Mouse (Mus musculus) liver, embryonic 14.5 days (tissue): ENCODE measurements around the gene Intu.

Source experiments
- CTCF ChIP-seq: IDR thresholded peaks from 2 replicates; pipeline ENCODE4 v1.5.1; 2016; ENCODE audit warnings: antibody characterized with exemption, low read depth, control low read depth
- EP300 ChIP-seq: IDR thresholded peaks from 2 replicates; pipeline ENCODE4 v1.6.1; 2016; ENCODE audit warnings: antibody characterized with exemption, low read depth

GRCm38 (mm10) chr3:40527218-40527617 is 3.9 kb upstream of the Intu start:
- TF ChIP-seq EP300, result no peak
- no peak for TF ChIP-seq CTCF
